In the genomic region with DNA sequence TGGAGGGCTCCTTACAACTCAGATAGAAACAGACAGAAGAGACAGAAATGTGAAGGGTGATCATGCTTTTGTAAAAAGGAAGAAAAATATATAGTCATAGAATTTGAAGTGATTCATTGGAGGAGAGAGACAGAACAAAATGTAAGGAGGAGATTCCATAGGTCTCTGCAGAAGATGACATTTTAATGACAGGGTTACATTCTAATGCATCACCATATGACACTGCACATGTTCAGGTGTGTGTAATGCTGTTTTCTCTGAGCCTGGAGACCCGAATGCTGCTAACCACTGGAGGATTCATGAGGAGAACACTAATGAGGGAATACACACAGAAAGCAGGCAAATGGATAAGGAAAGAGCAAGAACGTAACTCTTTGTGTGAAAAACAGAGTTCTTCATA, we compare ENCODE assay signal across 17 mouse cellular contexts. TPM values are rescaled to one million over a fixed set of nuclear protein-coding genes. Genes with fewer than 3 reads are reported as not detected.
"Had no signal": no experiment of that assay in that cellular context is flagged by ENCODE, and none has a peak within 500 bp of the region (broad histone marks: within the 10 kb centered on the region; RNA-seq: fewer than 3 reads in every experiment).

No protein-coding gene starts in this region.

- DNase-seq: kidney, adult 8-10 months; kidney, postnatal 36 days; layer of hippocampus, adult 9-11 months; layer of hippocampus, postnatal 36 days; lung, embryonic 14.5 days; midbrain, embryonic 14.5 days had no signal

- H3K27ac ChIP-seq: limb, embryonic 12.5 days; midbrain, embryonic 10.5 days; neural tube, embryonic 12.5 days had no signal

- H3K4me2 ChIP-seq: limb, embryonic 12.5 days; lung, embryonic 14.5 days; neural tube, embryonic 12.5 days had no signal

- H3K9me3 ChIP-seq: limb, embryonic 12.5 days; midbrain, embryonic 10.5 days; neural tube, embryonic 12.5 days had no signal

- H3K36me3 ChIP-seq: limb, embryonic 12.5 days; midbrain, embryonic 10.5 days; neural tube, embryonic 12.5 days had no signal

- H3K9ac ChIP-seq: limb, embryonic 12.5 days; lung, embryonic 14.5 days; neural tube, embryonic 12.5 days had no signal

- H3K27me3 ChIP-seq: limb, embryonic 12.5 days; neural tube, embryonic 12.5 days had no signal

- H3K4me3 ChIP-seq: limb, embryonic 12.5 days; midbrain, embryonic 10.5 days; myocyte; neural tube, embryonic 12.5 days had no signal

- H3K4me1 ChIP-seq: limb, embryonic 12.5 days; midbrain, embryonic 10.5 days; neural tube, embryonic 12.5 days had no signal

- ATAC-seq: intestine, postnatal 0 days had no signal

RNA-seq across cellular contexts. Expression of a gene that starts 0.8 kb away (rescaled TPM):
- total RNA-seq: layer of hippocampus, adult 18-20 months; layer of hippocampus, postnatal 36 days; left cerebral cortex, postnatal 36 days had no signal
- polyA plus RNA-seq: kidney, embryonic 16.5 days; limb, embryonic 12.5 days; lung, embryonic 14.5 days; neural tube, embryonic 12.5 days had no signal

RNA-seq across cellular contexts. Expression of a gene that starts 57.1 kb away (rescaled TPM):
- total RNA-seq: layer of hippocampus, adult 18-20 months; layer of hippocampus, postnatal 36 days; left cerebral cortex, postnatal 36 days; liver, adult 2 months; neutrophil, adult 5-6 weeks had no signal
- polyA plus RNA-seq: intestine, postnatal 0 days; kidney, embryonic 16.5 days; limb, embryonic 12.5 days; liver, adult 2 months; lung, embryonic 14.5 days; midbrain, embryonic 10.5 days; midbrain, embryonic 14.5 days; myocyte; neural tube, embryonic 12.5 days; stomach, embryonic 16.5 days had no signal
